ENCODE assay signal across 8 mouse cellular contexts in the genomic region with DNA sequence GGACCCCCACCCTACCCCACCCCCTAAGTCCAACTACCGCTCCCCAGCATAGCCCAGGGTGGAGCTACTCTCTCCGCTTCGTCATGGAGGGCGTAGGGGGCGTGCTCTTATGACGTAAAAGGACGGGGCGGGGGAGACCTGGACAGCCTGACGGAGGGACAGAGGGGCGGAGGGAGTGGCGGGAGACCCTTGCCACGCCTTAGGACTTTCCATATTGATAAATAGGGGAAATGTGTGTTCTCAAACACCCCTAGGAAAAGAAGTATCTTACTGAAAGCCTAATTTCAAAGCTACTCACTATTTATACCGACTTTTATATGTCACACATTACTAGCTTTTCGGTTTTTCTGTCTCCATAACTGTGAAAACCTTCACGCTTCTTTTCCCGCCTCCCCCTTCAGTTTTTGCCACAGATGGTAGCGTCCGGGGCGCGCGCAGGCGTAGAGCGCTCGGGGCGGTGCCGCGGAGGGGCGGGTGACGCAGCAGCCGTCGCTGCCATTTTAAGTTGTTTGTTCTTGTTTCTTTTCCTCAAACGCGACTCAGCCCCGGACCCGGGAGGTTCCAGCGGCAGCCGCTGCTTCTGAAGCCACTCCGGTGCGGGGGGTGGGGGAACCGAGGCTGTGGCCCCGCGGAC. TPM values are rescaled to one million over a fixed set of nuclear protein-coding genes. Genes with fewer than 3 reads are reported as not detected.
DNase-seq lines count a peak whose midpoint lies in the region; ATAC-seq and TF ChIP-seq lines count a peak whose summit lies in the region.

No protein-coding gene starts in this region.

- H3K9ac ChIP-seq in MEL (ENCODE audit: control insufficient read depth, low read depth, low read length, poor library complexity, severe bottlenecking) = peak overlapping the region; percentile 98
- H3K9ac ChIP-seq in lung, postnatal 0 days (replicated peaks; ENCODE audit: low read depth) = peak overlapping the region; percentile 98

- TF ChIP-seq POLR2A in MEL (IDR thresholded peaks at IDR 0.05; ENCODE audit: control insufficient read depth in 1 of 2, insufficient read depth in 1 of 2, low read depth in 1 of 2, low read length in 2 of 2, poor library complexity in 1 of 2) = peak; percentile 97 to 98
- peak; percentile 94 for TF ChIP-seq POLR2A in cerebellum, adult 2 months (IDR thresholded peaks at IDR 0.05; ENCODE audit: borderline replicate concordance, insufficient read depth, low read length)

- peak; percentile 96 for ATAC-seq in lung, postnatal 0 days

- H3K27ac ChIP-seq in MEL (ENCODE audit: control insufficient read depth, low read depth, low read length) = peak overlapping the region; percentile 98
- H3K27ac ChIP-seq in cerebellum, adult 2 months (ENCODE audit: insufficient read depth, low read length) = peak overlapping the region; percentile 92
- peak overlapping the region; percentile 99 for H3K27ac ChIP-seq in hindbrain, embryonic 10.5 days
- peak overlapping the region; percentile 100 for H3K27ac ChIP-seq in lung, postnatal 0 days (ENCODE audit: low read length)

- DNase-seq in MEL (ENCODE audit: low read depth, low spot score) = peak; percentile 98
- DNase-seq in cerebellum, adult 2 months = peak; percentile 96 to 98
- DNase-seq in forelimb bud, embryonic 11.5 days (ENCODE audit: low read depth, low spot score) = peak; percentile 95
- peak; percentile 98 for DNase-seq in hindbrain, embryonic 10.5 days (ENCODE audit: low spot score)
- peak; percentile 98 for DNase-seq in layer of hippocampus, adult 9-11 months
- DNase-seq in lung, postnatal 0 days (ENCODE audit: low spot score) = peak; percentile 99
- peak; percentile 95 for DNase-seq in ovary, postnatal 14 days (ENCODE audit: low spot score)
- peak; percentile 99 for DNase-seq in thymus, postnatal 14 days

- TF ChIP-seq RAD21 in MEL (IDR thresholded peaks at IDR 0.05; ENCODE audit: low read depth, low read length) = no peak

- H3K4me1 ChIP-seq in MEL (ENCODE audit: control insufficient read depth in 1 of 2, insufficient read depth in 2 of 2, low read length in 2 of 2) = peaks cover 8 to 10% of the 10 kb centered on the region in 2 experiments
- H3K4me1 ChIP-seq in cerebellum, adult 2 months (ENCODE audit: control insufficient read depth, insufficient read depth, low read length) = peaks cover 3% of the 10 kb centered on the region
- peaks cover 33% of the 10 kb centered on the region for H3K4me1 ChIP-seq in hindbrain, embryonic 10.5 days (replicated peaks)
- peaks cover 5% of the 10 kb centered on the region; the same call in 1 of the 2 replicates for H3K4me1 ChIP-seq in lung, postnatal 0 days (ENCODE audit: insufficient read depth, low read depth, low read length)

- under 1% methylated on average over 42 of the region's 42 CpGs for WGBS in cerebellum, adult 2 months
- WGBS in hindbrain, embryonic 10.5 days = under 1% methylated on average over 42 of the region's 42 CpGs
- 1% methylated on average over 39 of the region's 42 CpGs for WGBS in lung, postnatal 0 days

- H3K4me2 ChIP-seq in lung, postnatal 0 days (replicated peaks; ENCODE audit: low read depth, low read length) = peak overlapping the region; percentile 75

- peaks cover 41% of the 10 kb centered on the region for H3K79me2 ChIP-seq in MEL (ENCODE audit: control insufficient read depth, insufficient read depth, low read length, poor library complexity)

- TF ChIP-seq EP300 in MEL (IDR thresholded peaks at IDR 0.05; ENCODE audit: low read depth in 1 of 2, low read length in 2 of 2) = peak in 1 of 2 experiments; percentile 18; a peak in 1 of 4 replicates
- TF ChIP-seq EP300 in lung, postnatal 0 days (IDR thresholded peaks at IDR 0.05) = peak; percentile 88

- H3K4me3 ChIP-seq in MEL (ENCODE audit: control insufficient read depth in 1 of 2, insufficient read depth in 1 of 2, low read depth in 2 of 2, low read length in 2 of 2) = peak overlapping the region; percentile 87 to 100
- peak overlapping the region; percentile 98 for H3K4me3 ChIP-seq in cerebellum, adult 2 months (replicated peaks; ENCODE audit: insufficient read depth, low read depth, low read length)
- H3K4me3 ChIP-seq in hindbrain, embryonic 10.5 days = peak overlapping the region; percentile 97
- peak overlapping the region; percentile 99 for H3K4me3 ChIP-seq in lung, postnatal 0 days (ENCODE audit: low read depth, low read length)

- TF ChIP-seq CTCF in MEL (IDR thresholded peaks at IDR 0.05 in 2 of 3, conservative IDR thresholded peaks at IDR 0.05 in 1 of 3; ENCODE audit: control insufficient read depth in 1 of 3, insufficient read depth in 1 of 3, low read depth in 2 of 3, low read length in 3 of 3, poor library complexity in 1 of 3, severe bottlenecking in 1 of 3) = no peak
- no peak for TF ChIP-seq CTCF in cerebellum, adult 2 months (IDR thresholded peaks at IDR 0.05; ENCODE audit: borderline replicate concordance, insufficient read depth, low read depth, low read length)
- no peak for TF ChIP-seq CTCF in lung, postnatal 0 days (IDR thresholded peaks at IDR 0.05)

- peaks cover 12 to 21% of the 10 kb centered on the region in 2 experiments for H3K36me3 ChIP-seq in MEL (ENCODE audit: control insufficient read depth in 1 of 2, insufficient read depth in 2 of 2, low read length in 2 of 2)
- peaks cover 12% of the 10 kb centered on the region for H3K36me3 ChIP-seq in hindbrain, embryonic 10.5 days
- H3K36me3 ChIP-seq in lung, postnatal 0 days (ENCODE audit: insufficient read depth, low read length) = no peaks in the 10 kb centered on the region

- H3K27me3 ChIP-seq in MEL (ENCODE audit: control insufficient read depth in 1 of 2, insufficient read depth in 2 of 2, low read length in 2 of 2) = no peaks in the 10 kb centered on the region
- no peaks in the 10 kb centered on the region for H3K27me3 ChIP-seq in cerebellum, adult 2 months (ENCODE audit: control insufficient read depth, insufficient read depth, low read length)
- H3K27me3 ChIP-seq in hindbrain, embryonic 10.5 days (ENCODE audit: insufficient read depth, poor library complexity, severe bottlenecking) = no peaks in the 10 kb centered on the region
- no peaks in the 10 kb centered on the region for H3K27me3 ChIP-seq in lung, postnatal 0 days (replicated peaks; ENCODE audit: insufficient read depth, low read length)

- no peaks in the 10 kb centered on the region for H3K9me3 ChIP-seq in MEL (replicated peaks; ENCODE audit: insufficient read depth, low read length)
- H3K9me3 ChIP-seq in hindbrain, embryonic 10.5 days = no peaks in the 10 kb centered on the region
- H3K9me3 ChIP-seq in lung, postnatal 0 days (ENCODE audit: low read length) = no peaks in the 10 kb centered on the region

TF ChIP-seq in MEL, 35 proteins besides CTCF, POLR2A, EP300 and RAD21 (continues in another document):
- TF ChIP-seq MEF2A (IDR thresholded peaks at IDR 0.05; ENCODE audit: extremely low read depth, insufficient replicate concordance, low read depth, low read length, poor library complexity, severe bottlenecking) (no peak), MYB (IDR thresholded peaks at IDR 0.05; ENCODE audit: low read depth, low read length) (0 out of 2 replicates have a peak, but pooled peaks have one; percentile 27), MAFK (IDR thresholded peaks at IDR 0.05; ENCODE audit: borderline replicate concordance, low read depth, low read length) (no peak), NELFE (IDR thresholded peaks at IDR 0.05; ENCODE audit: low read depth, low read length) (peak; percentile 100), ETS1 (IDR thresholded peaks at IDR 0.05; ENCODE audit: low read depth, low read length) (peak; percentile 57), NRF1 (IDR thresholded peaks at IDR 0.05; ENCODE audit: insufficient read depth, low read depth, low read length, poor library complexity, severe bottlenecking) (peak; percentile 93), MYC (IDR thresholded peaks at IDR 0.05; ENCODE audit: low read depth, low read length) (peak; percentile 56; the same call in 1 of the 2 replicates)

RNA-seq across cellular contexts. Expression of a gene that starts 0.7 kb away (rescaled TPM):
- total RNA-seq in MEL (2012; rRNA removed) = 32.7 and 39.5 TPM in 2 replicates
- 10 to 100 TPM; 48.8 to 62.6 TPM for polyA plus RNA-seq in MEL (2012; ENCODE audit: insufficient read depth in 1 of 2, insufficient read length in 2 of 2, low read depth in 1 of 2, low replicate concordance in 2 of 2, missing spikeins in 1 of 2)
- polyA plus RNA-seq in cerebellum, adult 2 months (2012; rRNA removed) = 106 and 107 TPM in 2 replicates
- polyA plus RNA-seq in hindbrain, embryonic 10.5 days (2016; fragmentation: Nextera tagmentation; extraction: Ambion mirVana) = 10.4 and 10.9 TPM in 2 replicates
- polyA plus RNA-seq in lung, postnatal 0 days (2015; fragmentation: Nextera tagmentation; extraction: Ambion mirVana) = 18.5 and 20.8 TPM in 2 replicates

RNA-seq across cellular contexts. Expression of a gene that starts 30.5 kb away (rescaled TPM):
- 45.7 and 51.8 TPM in 2 replicates for total RNA-seq in MEL (2012; rRNA removed)
- polyA plus RNA-seq in MEL (2012; ENCODE audit: insufficient read depth in 1 of 2, insufficient read length in 2 of 2, low read depth in 1 of 2, low replicate concordance in 2 of 2, missing spikeins in 1 of 2) = 10 to 100 TPM in 1 of 2 experiments, not detected in 1; 57.3 TPM
- 150 and 152 TPM in 2 replicates for polyA plus RNA-seq in cerebellum, adult 2 months (2012; rRNA removed)
- polyA plus RNA-seq in hindbrain, embryonic 10.5 days (2016; fragmentation: Nextera tagmentation; extraction: Ambion mirVana) = 56.5 and 62.3 TPM in 2 replicates
- 87.2 and 92.5 TPM in 2 replicates for polyA plus RNA-seq in lung, postnatal 0 days (2015; fragmentation: Nextera tagmentation; extraction: Ambion mirVana)

RNA-seq across cellular contexts. Expression of a gene that starts 30.7 kb away (rescaled TPM):
- total RNA-seq in MEL (2012; rRNA removed) = 33.1 and 36.9 TPM in 2 replicates
- 10 to 100 TPM in 1 of 2 experiments, not detected in 1; 45.3 TPM for polyA plus RNA-seq in MEL (2012; ENCODE audit: insufficient read depth in 1 of 2, insufficient read length in 2 of 2, low read depth in 1 of 2, low replicate concordance in 2 of 2, missing spikeins in 1 of 2)
- 43.4 and 46.3 TPM in 2 replicates for polyA plus RNA-seq in cerebellum, adult 2 months (2012; rRNA removed)
- polyA plus RNA-seq in hindbrain, embryonic 10.5 days (2016; fragmentation: Nextera tagmentation; extraction: Ambion mirVana) = 64.4 and 74.7 TPM in 2 replicates
- 20.8 and 21.2 TPM in 2 replicates for polyA plus RNA-seq in lung, postnatal 0 days (2015; fragmentation: Nextera tagmentation; extraction: Ambion mirVana)

RNA-seq across cellular contexts. Expression of a gene that starts 39.1 kb away (rescaled TPM):
- 119 and 127 TPM in 2 replicates for total RNA-seq in MEL (2012; rRNA removed)
- polyA plus RNA-seq in MEL (2012; ENCODE audit: insufficient read depth in 1 of 2, insufficient read length in 2 of 2, low read depth in 1 of 2, low replicate concordance in 2 of 2, missing spikeins in 1 of 2) = 100 to 1,000 TPM; 129 to 155 TPM
- 7.9 and 8.3 TPM in 2 replicates for polyA plus RNA-seq in cerebellum, adult 2 months (2012; rRNA removed)
- polyA plus RNA-seq in hindbrain, embryonic 10.5 days (2016; fragmentation: Nextera tagmentation; extraction: Ambion mirVana) = 134 and 184 TPM in 2 replicates
- polyA plus RNA-seq in lung, postnatal 0 days (2015; fragmentation: Nextera tagmentation; extraction: Ambion mirVana) = 24.1 and 24.7 TPM in 2 replicates

RNA-seq across cellular contexts. Expression of a gene that starts 44.1 kb away (rescaled TPM):
- not detected in 2 replicates for total RNA-seq in MEL (2012; rRNA removed)
- polyA plus RNA-seq in MEL (2012; ENCODE audit: insufficient read depth in 1 of 2, insufficient read length in 2 of 2, low read depth in 1 of 2, low replicate concordance in 2 of 2, missing spikeins in 1 of 2) = not detected
- 4.7 and 5.6 TPM in 2 replicates for polyA plus RNA-seq in cerebellum, adult 2 months (2012; rRNA removed)
- 0.60 and 0.78 TPM in 2 replicates for polyA plus RNA-seq in hindbrain, embryonic 10.5 days (2016; fragmentation: Nextera tagmentation; extraction: Ambion mirVana)
- polyA plus RNA-seq in lung, postnatal 0 days (2015; fragmentation: Nextera tagmentation; extraction: Ambion mirVana) = 0.33 and 0.35 TPM in 2 replicates

Comparison
In these comparisons a context has a peak if more than half of its experiments do, and no peak if none do; other contexts are left out.
1. Peak in every context shown above with its lines: DNase-seq, ATAC-seq, H3K4me3 ChIP-seq and H3K27ac ChIP-seq.